Mouse (Mus musculus): ENCODE data around the gene Col8a1. TPM values are rescaled to one million over a fixed set of nuclear protein-coding genes. Genes with fewer than 3 reads are reported as not detected.

Gene Col8a1
- polyA plus RNA-seq, 1 experiment from 2014 or later: 0.92 TPM

GRCm38 (mm10) chr16:57634766-57635165 is 119.8 kb downstream of the Col8a1 start:
- no peak for DNase-seq
- TF ChIP-seq CTCF (IDR thresholded peaks at IDR 0.05; ENCODE audit: low read depth): no peak

GRCm38 (mm10) chr16:57634191-57634590 is 120.3 kb downstream of the Col8a1 start:
- Histone ChIP-seq H3K9me3 (ENCODE audit: low read depth, low read length) (no peaks in the 10 kb centered on the region), H3K4me2 (no peak overlapping the region), H3K9ac (no peak overlapping the region), H3K4me1 (ENCODE audit: insufficient read depth) (no peaks in the 10 kb centered on the region), H3K27ac (ENCODE audit: low read depth) (no peak overlapping the region), H3K27me3 (ENCODE audit: insufficient read depth, low read length) (no peaks in the 10 kb centered on the region), H3K36me3 (ENCODE audit: insufficient read depth) (no peaks in the 10 kb centered on the region), H3K4me3 (ENCODE audit: low read depth, low read length) (no peak overlapping the region)
- TF ChIP-seq CTCF (IDR thresholded peaks at IDR 0.05; ENCODE audit: low read depth): peak; percentile 84
- DNase-seq: peak; percentile 92
- 11% methylated on average over 6 of the region's 6 CpGs for WGBS
- ATAC-seq (ENCODE audit: insufficient read depth): peak; percentile 79

More at GRCm38 (mm10) chr16:57634766-57635165, 119.8 kb downstream of the Col8a1 start:
- Histone ChIP-seq H3K27me3 (ENCODE audit: insufficient read depth, low read length) (no peaks in the 10 kb centered on the region), H3K4me2 (no peak overlapping the region), H3K9me3 (ENCODE audit: low read depth, low read length) (no peaks in the 10 kb centered on the region), H3K27ac (ENCODE audit: low read depth) (no peak overlapping the region), H3K4me3 (ENCODE audit: low read depth, low read length) (no peak overlapping the region), H3K36me3 (ENCODE audit: insufficient read depth) (no peaks in the 10 kb centered on the region), H3K4me1 (ENCODE audit: insufficient read depth) (no peaks in the 10 kb centered on the region), H3K9ac (no peak overlapping the region)
- no peak for ATAC-seq (ENCODE audit: insufficient read depth)
- 36% methylated on average over 5 of the region's 5 CpGs for WGBS

DNA sequence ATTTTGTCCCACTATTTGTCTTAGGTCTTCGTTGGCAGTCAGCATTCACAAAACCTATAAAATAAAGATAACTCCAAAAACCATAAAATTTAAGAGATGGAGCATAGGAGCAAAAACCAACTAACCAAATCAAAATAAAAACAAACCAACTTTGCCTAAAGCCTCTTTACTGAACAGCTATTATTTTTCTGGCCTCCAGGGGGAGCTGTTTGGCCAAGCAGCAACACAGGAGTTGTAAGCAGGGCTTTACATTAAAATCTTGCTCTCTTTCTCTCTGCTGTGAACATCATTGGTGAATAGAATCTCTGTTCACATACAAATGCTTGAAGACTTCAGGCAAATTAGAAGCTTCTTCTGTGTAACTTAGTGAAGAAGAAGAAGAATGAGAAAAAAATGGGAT is 142.8 kb downstream of the Col8a1 start:
- no peaks in the 10 kb centered on the region for H3K9me3 ChIP-seq (ENCODE audit: low read depth, low read length)
- H3K4me3 ChIP-seq (ENCODE audit: low read depth, low read length): no peak overlapping the region
- no peak overlapping the region for H3K9ac ChIP-seq
- TF ChIP-seq CTCF (IDR thresholded peaks at IDR 0.05; ENCODE audit: low read depth): peak; percentile 77
- H3K27ac ChIP-seq (ENCODE audit: low read depth): no peak overlapping the region
- H3K4me1 ChIP-seq (ENCODE audit: insufficient read depth): no peaks in the 10 kb centered on the region
- no peaks in the 10 kb centered on the region for H3K36me3 ChIP-seq (ENCODE audit: insufficient read depth)
- no peak overlapping the region for H3K4me2 ChIP-seq
- DNase-seq (peak; percentile 78), ATAC-seq (ENCODE audit: insufficient read depth) (no peak)
- no peaks in the 10 kb centered on the region for H3K27me3 ChIP-seq (ENCODE audit: insufficient read depth, low read length)
- 3% methylated on average over 1 of the region's 1 CpGs for WGBS

- Histone ChIP-seq H3K36me3 (ENCODE audit: insufficient read depth) (no peaks in the 10 kb centered on the region), H3K9ac (peak within 1 kb of the TSS; percentile 77), H3K4me3 (ENCODE audit: low read depth, low read length) (peak within 1 kb of the TSS; percentile 87), H3K9me3 (ENCODE audit: low read depth, low read length) (no peaks in the 10 kb centered on the region), H3K4me2 (peak within 1 kb of the TSS; percentile 80), H3K4me1 (ENCODE audit: insufficient read depth) (no peaks in the 10 kb centered on the region), H3K27ac (ENCODE audit: low read depth) (peak within 1 kb of the TSS; percentile 72; the same call in 1 of the 2 replicates), H3K27me3 (ENCODE audit: insufficient read depth, low read length) (no peaks in the 10 kb centered on the region)
- no peak for TF ChIP-seq CTCF (IDR thresholded peaks at IDR 0.05; ENCODE audit: low read depth)
- ATAC-seq (ENCODE audit: insufficient read depth): peak; percentile 94
- under 1% methylated on average over 64 of the region's 64 CpGs for WGBS
- peak; percentile 96 for DNase-seq
Observed at GRCm38 (mm10) chr16:57606444-57607227, 147.9 kb downstream of the Col8a1 start, which contains the start of gene Cmss1. Gene Cmss1 (minus strand): TSS chr16:57606864.

GRCm38 (mm10) chr16:57601031-57601430 is 153.5 kb downstream of the Col8a1 start:
- H3K4me1 ChIP-seq (ENCODE audit: insufficient read depth): no peaks in the 10 kb centered on the region
- no peak for ATAC-seq (ENCODE audit: insufficient read depth)
- no peaks in the 10 kb centered on the region for H3K27me3 ChIP-seq (ENCODE audit: insufficient read depth, low read length)
- H3K4me2 ChIP-seq: no peak overlapping the region
- H3K36me3 ChIP-seq (ENCODE audit: insufficient read depth): no peaks in the 10 kb centered on the region
- H3K4me3 ChIP-seq (ENCODE audit: low read depth, low read length): no peak overlapping the region
- H3K27ac ChIP-seq (ENCODE audit: low read depth): no peak overlapping the region
- H3K9ac ChIP-seq: no peak overlapping the region
- H3K9me3 ChIP-seq (ENCODE audit: low read depth, low read length): no peaks in the 10 kb centered on the region
- no peak for TF ChIP-seq CTCF (IDR thresholded peaks at IDR 0.05; ENCODE audit: low read depth)
- no peak for DNase-seq

DNA sequence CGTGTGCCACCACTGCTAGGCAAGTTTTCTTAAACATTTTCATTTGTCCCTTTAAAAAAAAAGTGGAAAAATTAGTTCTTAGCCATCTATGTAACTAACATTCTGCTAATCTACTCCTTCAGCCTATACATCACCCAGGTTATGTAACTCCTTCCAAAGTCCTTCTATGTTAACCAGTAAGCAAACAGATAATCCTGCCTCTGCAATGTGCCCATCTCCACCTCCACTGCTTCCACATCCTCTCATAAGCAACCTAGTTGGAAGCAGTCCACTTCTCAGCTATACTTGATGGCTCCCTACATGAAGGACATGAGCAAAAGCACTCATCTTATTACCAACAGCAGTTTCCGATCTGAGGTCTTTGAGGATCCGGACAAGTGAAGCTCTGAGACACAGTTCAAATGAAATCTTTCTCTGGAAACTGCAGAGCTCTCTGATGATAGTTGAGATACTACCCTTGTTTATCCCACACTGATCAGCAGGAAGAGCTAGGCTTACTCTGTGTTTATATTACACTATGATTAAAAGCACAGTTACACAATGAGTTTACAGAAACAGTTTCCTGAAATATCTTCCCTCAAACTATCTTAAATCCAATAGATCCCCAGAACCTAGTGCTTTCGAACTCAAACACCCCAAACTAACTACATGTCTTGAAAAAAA is 157.1 kb downstream of the Col8a1 start:
- no peak for TF ChIP-seq CTCF (IDR thresholded peaks at IDR 0.05; ENCODE audit: low read depth)
- no peaks in the 10 kb centered on the region for H3K36me3 ChIP-seq (ENCODE audit: insufficient read depth)
- H3K4me3 ChIP-seq (ENCODE audit: low read depth, low read length): no peak overlapping the region
- DNase-seq (peak; percentile 45), ATAC-seq (ENCODE audit: insufficient read depth) (peak; percentile 31; the same call in 1 of the 2 replicates)
- H3K27ac ChIP-seq (ENCODE audit: low read depth): no peak overlapping the region
- H3K9me3 ChIP-seq (ENCODE audit: low read depth, low read length): no peaks in the 10 kb centered on the region
- 71% methylated on average over 4 of the region's 4 CpGs for WGBS
- no peaks in the 10 kb centered on the region for H3K27me3 ChIP-seq (ENCODE audit: insufficient read depth, low read length)
- no peaks in the 10 kb centered on the region for H3K4me1 ChIP-seq (ENCODE audit: insufficient read depth)
- H3K9ac ChIP-seq: no peak overlapping the region
- H3K4me2 ChIP-seq: no peak overlapping the region

All from lung, embryonic 14.5 days (tissue).